Mouse (Mus musculus) forebrain, embryonic 12.5 days (tissue): ENCODE results near the gene Gm7324. TPM values are rescaled to one million over a fixed set of nuclear protein-coding genes. Genes with fewer than 3 reads are reported as not detected.
"Not testable (repeated sequence)": the region's sequence is repeated elsewhere in the genome, so short reads cannot be mapped to it uniquely, and the experiment has no call there.

Source experiments
- ATAC-seq: fragments of 200-750 bp; cut with Nextera tagmentation; 2 replicates; pipeline ENCODE4 v1.8.0; 2017; ENCODE audit warnings: moderate TSS enrichment; ENCODE audit not compliant: low FRiP score
- H3K27ac ChIP-seq: fragments of 300-500 bp; sonication (generic); 2 replicates; pipeline ENCODE4 v1.5.1; 2016; ENCODE audit warnings: mild to moderate bottlenecking
- H3K27me3 ChIP-seq: fragments of 300-500 bp; sonication (generic); 2 replicates; pipeline ENCODE4 v1.6.1; 2016; ENCODE audit warnings: mild to moderate bottlenecking
- H3K36me3 ChIP-seq: fragments of 300-500 bp; sonication (generic); replicated peaks from 2 replicates; pipeline ENCODE4 v1.6.1; 2016; ENCODE audit warnings: mild to moderate bottlenecking
- H3K4me1 ChIP-seq: fragments of 300-500 bp; sonication (generic); 2 replicates; pipeline ENCODE4 v1.6.1; 2016
- H3K4me2 ChIP-seq: fragments of 300-500 bp; sonication (generic); 2 replicates; pipeline ENCODE4 v1.6.1; 2016; ENCODE audit warnings: mild to moderate bottlenecking, moderate library complexity
- H3K4me3 ChIP-seq: fragments of 300-500 bp; sonication (generic); replicated peaks from 2 replicates; pipeline ENCODE4 v1.5.1; 2016; ENCODE audit warnings: mild to moderate bottlenecking
- H3K9ac ChIP-seq: fragments of 300-500 bp; sonication (generic); 2 replicates; pipeline ENCODE4 v1.6.1; 2016; ENCODE audit warnings: mild to moderate bottlenecking
- H3K9me3 ChIP-seq: fragments of 300-500 bp; sonication (generic); 2 replicates; pipeline ENCODE4 v1.6.1; 2016
- WGBS: fragments of 180-500 bp; shearing (Covaris S2); methylation state at CpG from one replicate; pipeline ENCODE4 v1.1.7; 2016; 5-methylcytosine and 5-hydroxymethylcytosine counted together
- polyA plus RNA-seq: library from polyadenylated mRNA; unstranded; fragments of >200 nt; fragmentation: Nextera tagmentation; extraction: Ambion mirVana; gene quantifications from 2 replicates; pipeline ENCODE4 v1.2.1, GENCODE M21; 2016

Gene Gm7324
- polyA plus RNA-seq: 2.6 TPM in 2 replicates

- 83% methylated on average over 4 of the region's 4 CpGs for WGBS
- not testable (repeated sequence) for H3K27me3 ChIP-seq, H3K9me3 ChIP-seq, H3K4me1 ChIP-seq, H3K36me3 ChIP-seq, H3K9ac ChIP-seq, ATAC-seq, H3K27ac ChIP-seq, H3K4me2 ChIP-seq, H3K4me3 ChIP-seq
These were observed at the start of gene Gm7324 for GRCm38 (mm10) chr14:43697621-43698020. Gene Gm7324, plus strand, starts transcription at chr14:43697828.

DNA sequence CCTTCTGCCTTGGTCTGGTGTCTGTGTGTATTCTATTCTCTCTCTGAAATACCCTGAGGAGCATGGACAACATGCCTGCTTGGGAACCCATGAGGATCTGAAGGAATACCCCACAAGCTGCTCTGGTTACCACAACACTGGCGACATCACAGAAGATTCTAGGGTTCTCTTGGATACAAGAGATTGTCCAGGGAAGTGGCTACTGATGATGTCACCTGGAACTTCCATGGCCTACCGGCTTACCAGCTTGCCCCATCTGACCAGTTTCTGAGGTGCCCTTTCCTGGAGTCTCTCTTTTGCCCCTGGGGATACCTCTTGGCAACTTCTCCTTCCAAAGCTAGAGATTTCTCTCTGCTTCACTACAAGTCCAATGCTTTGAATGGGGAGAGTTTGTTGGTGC is 20.5 kb upstream of the Gm7324 start, which contains the start of gene Gm8165:
Gm8165 (minus strand) TSS at position 101 of the 400 bp plus-strand sequence.
- WGBS: 100% methylated on average over 1 of the region's 2 CpGs
- not testable (repeated sequence) for H3K4me1 ChIP-seq, H3K4me2 ChIP-seq, H3K36me3 ChIP-seq, H3K9me3 ChIP-seq, ATAC-seq, H3K4me3 ChIP-seq, H3K27ac ChIP-seq, H3K9ac ChIP-seq, H3K27me3 ChIP-seq

GRCm38 (mm10) chr14:43727385-43727784 is 29.8 kb downstream of the Gm7324 start, which contains the start of gene Gm16506:
Gene Gm16506, minus strand, starts transcription at chr14:43727485.
- not testable (repeated sequence) for H3K4me2 ChIP-seq, H3K27me3 ChIP-seq, H3K4me1 ChIP-seq, H3K36me3 ChIP-seq, ATAC-seq, H3K9me3 ChIP-seq, H3K4me3 ChIP-seq, H3K27ac ChIP-seq, H3K9ac ChIP-seq
- WGBS: 91% methylated on average over 3 of the region's 3 CpGs

GRCm38 (mm10) chr14:43747566-43747965 is 49.9 kb downstream of the Gm7324 start, which contains the start of gene Gm6526:
Gene Gm6526, plus strand, starts transcription at chr14:43747866.
- H3K9me3 ChIP-seq, H3K9ac ChIP-seq, H3K4me3 ChIP-seq, H3K27ac ChIP-seq, H3K4me2 ChIP-seq, H3K4me1 ChIP-seq, H3K36me3 ChIP-seq, ATAC-seq, H3K27me3 ChIP-seq: not testable (repeated sequence)
- WGBS: 88% methylated on average over 4 of the region's 4 CpGs

Other genes with a start within 250 kb of the Gm7324 start
- gene Gm5799, start 154.3 kb upstream of the Gm7324 start, polyA plus RNA-seq: not detected in 2 replicates
- gene Gm17654, start 118.7 kb upstream of the Gm7324 start, polyA plus RNA-seq: not detected in 2 replicates
- not detected in 2 replicates for gene Gm10375, start 89.8 kb upstream of the Gm7324 start, polyA plus RNA-seq
- gene Gm8165, start 20.6 kb upstream of the Gm7324 start, polyA plus RNA-seq: not detected in 2 replicates
- gene Gm16506, start 29.7 kb downstream of the Gm7324 start, polyA plus RNA-seq: not detected in 2 replicates
- gene Gm6526, start 50.0 kb downstream of the Gm7324 start, polyA plus RNA-seq: not detected in 2 replicates
- gene Gm8180, start 86.9 kb downstream of the Gm7324 start, polyA plus RNA-seq: not detected in 2 replicates
- gene Ear1, start 177.7 kb downstream of the Gm7324 start, polyA plus RNA-seq: not detected in 2 replicates
- not detected in 2 replicates for gene Ear10, start 225.7 kb downstream of the Gm7324 start, polyA plus RNA-seq
- 6.6 TPM in 2 replicates for gene Gm8113, start 227.6 kb downstream of the Gm7324 start, polyA plus RNA-seq